Mouse (Mus musculus): ENCODE measurements at regions not wholly inside any gene's neighbourhood (a gene's known extent, or its start where the extent isn't known, plus 50 kb on each side); places are given as distances from the start of the nearest gene placed in this dataset.

DNA sequence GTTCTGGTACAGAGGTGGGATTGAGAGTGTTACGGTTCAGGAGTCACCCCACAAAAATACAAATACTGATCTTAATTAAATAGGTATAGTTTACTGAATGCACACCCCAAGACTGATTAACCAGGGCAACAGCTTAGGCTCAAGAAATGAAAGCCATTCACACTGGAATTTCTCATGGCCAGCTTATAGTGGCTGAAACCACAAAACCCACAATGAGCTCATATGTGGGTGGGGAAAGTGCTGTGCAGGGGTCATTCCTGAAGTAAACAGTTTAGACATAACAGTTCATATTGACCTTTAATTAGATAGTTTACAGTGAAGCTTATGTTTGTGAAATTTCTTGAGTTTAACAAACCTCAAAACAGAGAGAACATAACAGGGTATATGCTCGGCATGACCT, 275.7 kb downstream of the Slitrk1 start:
- H3K4me3 ChIP-seq (ENCODE audit: low read depth, low read length): no peak overlapping the region
- no peak for ATAC-seq (ENCODE audit: insufficient read depth, low read depth)
- TF ChIP-seq CTCF (IDR thresholded peaks at IDR 0.05; ENCODE audit: low read depth) (no peak), EP300 (IDR thresholded peaks at IDR 0.05; ENCODE audit: low read depth) (no peak)
- H3K27me3 ChIP-seq (ENCODE audit: control insufficient read depth, insufficient read depth, low read length): no peaks in the 10 kb centered on the region
- H3K27ac ChIP-seq (ENCODE audit: low read depth): no peak overlapping the region
- 82% methylated on average over 2 of the region's 2 CpGs for WGBS
- no peaks in the 10 kb centered on the region for H3K4me1 ChIP-seq (ENCODE audit: control insufficient read depth, insufficient read depth)
- no peak for DNase-seq (ENCODE audit: low spot score)
- H3K9me3 ChIP-seq (replicated peaks; ENCODE audit: control insufficient read depth, low read length): no peaks in the 10 kb centered on the region
- H3K36me3 ChIP-seq (replicated peaks; ENCODE audit: control insufficient read depth, insufficient read depth, low read length): no peaks in the 10 kb centered on the region
- H3K4me2 ChIP-seq (ENCODE audit: low read depth, low read length): no peak overlapping the region
- H3K9ac ChIP-seq (replicated peaks; ENCODE audit: low read depth, low read length): no peak overlapping the region

DNA sequence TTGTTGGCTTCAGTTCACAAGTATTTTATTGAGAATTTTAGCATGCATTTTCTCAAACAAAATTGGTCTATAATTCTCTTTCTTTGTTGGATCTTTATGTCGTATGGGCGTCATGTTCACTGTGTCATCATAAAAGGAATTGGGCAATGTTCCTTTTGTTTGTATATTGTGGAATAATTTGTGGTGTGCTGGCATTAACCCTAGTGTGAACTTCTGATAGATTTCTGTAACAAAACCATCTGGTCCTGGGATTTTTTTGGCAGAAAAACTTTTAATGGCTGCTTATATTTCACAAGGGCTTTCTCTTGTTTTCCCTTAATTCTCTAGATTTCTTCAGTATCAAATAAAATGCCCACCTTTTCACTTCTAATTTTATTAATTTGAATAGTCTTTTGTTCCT, 278.7 kb downstream of the Slitrk1 start:
- Histone ChIP-seq H3K27me3 (ENCODE audit: control insufficient read depth, insufficient read depth, low read length) (no peaks in the 10 kb centered on the region), H3K9ac (replicated peaks; ENCODE audit: low read depth, low read length) (no peak overlapping the region), H3K4me1 (ENCODE audit: control insufficient read depth, insufficient read depth) (no peaks in the 10 kb centered on the region), H3K36me3 (replicated peaks; ENCODE audit: control insufficient read depth, insufficient read depth, low read length) (no peaks in the 10 kb centered on the region), H3K4me2 (ENCODE audit: low read depth, low read length) (no peak overlapping the region), H3K9me3 (replicated peaks; ENCODE audit: control insufficient read depth, low read length) (no peaks in the 10 kb centered on the region), H3K4me3 (ENCODE audit: low read depth, low read length) (no peak overlapping the region), H3K27ac (ENCODE audit: low read depth) (no peak overlapping the region)
- DNase-seq (ENCODE audit: low spot score) (no peak), ATAC-seq (ENCODE audit: insufficient read depth, low read depth) (no peak)
- whole genome bisulfite sequencing: 81% methylated on average over 2 of the region's 2 CpGs
- TF ChIP-seq CTCF (IDR thresholded peaks at IDR 0.05; ENCODE audit: low read depth): no peak
- no peak for TF ChIP-seq EP300 (IDR thresholded peaks at IDR 0.05; ENCODE audit: low read depth)

DNA sequence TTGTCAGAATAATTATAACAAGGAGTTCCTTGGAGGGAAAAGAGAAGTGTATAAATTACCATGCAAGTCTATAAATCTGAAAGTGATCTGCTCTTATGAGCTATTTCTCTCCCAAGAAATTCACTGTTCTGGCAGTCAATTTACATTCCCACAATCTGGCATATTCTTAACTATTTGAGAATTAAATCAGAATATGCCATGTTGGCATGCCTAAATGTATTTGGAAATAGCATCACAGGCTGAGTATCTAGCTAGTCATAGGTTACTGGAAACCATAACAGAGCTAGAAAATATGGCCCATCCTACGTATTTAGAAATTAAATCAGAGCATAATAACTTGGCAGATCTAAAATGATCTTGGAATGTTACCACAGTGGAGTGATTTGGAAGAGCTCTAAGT, 303.9 kb downstream of the Slitrk1 start:
- TF ChIP-seq EP300 (IDR thresholded peaks at IDR 0.05; ENCODE audit: low read depth): no peak
- TF ChIP-seq CTCF (IDR thresholded peaks at IDR 0.05; ENCODE audit: low read depth): no peak
- H3K36me3 ChIP-seq (replicated peaks; ENCODE audit: control insufficient read depth, insufficient read depth, low read length): no peaks in the 10 kb centered on the region
- DNase-seq (ENCODE audit: low spot score) (no peak), ATAC-seq (ENCODE audit: insufficient read depth, low read depth) (no peak)
- H3K4me3 ChIP-seq (ENCODE audit: low read depth, low read length): no peak overlapping the region
- no peaks in the 10 kb centered on the region for H3K27me3 ChIP-seq (ENCODE audit: control insufficient read depth, insufficient read depth, low read length)
- 82% methylated on average over 1 of the region's 1 CpGs for WGBS
- H3K9me3 ChIP-seq (replicated peaks; ENCODE audit: control insufficient read depth, low read length): no peaks in the 10 kb centered on the region
- H3K4me1 ChIP-seq (ENCODE audit: control insufficient read depth, insufficient read depth): no peaks in the 10 kb centered on the region
- H3K9ac ChIP-seq (replicated peaks; ENCODE audit: low read depth, low read length): no peak overlapping the region
- H3K27ac ChIP-seq (ENCODE audit: low read depth): no peak overlapping the region
- H3K4me2 ChIP-seq (ENCODE audit: low read depth, low read length): no peak overlapping the region

All from heart, postnatal 0 days (tissue).